Mouse (Mus musculus) erythroblast, adult 5-6 weeks (primary cell): ENCODE measurements around the gene Pkm. TPM values are rescaled to one million over a fixed set of nuclear protein-coding genes. Genes with fewer than 3 reads are reported as not detected.

Source experiments
- ATAC-seq: replicated peaks from 2 replicates; pipeline ENCODE4 v1.8.0; 2016; ENCODE audit warnings: moderate number of reproducible peaks, mild to moderate bottlenecking, moderate TSS enrichment, inconsistent platforms; ENCODE audit not compliant: poor library complexity, low FRiP score, severe bottlenecking
- total RNA-seq, 2 experiments: library from RNA; stranded (forward) in 1 of 2; stranded (reverse) in 1 of 2; fragments of 150-400 nt in 1 of 2; fragments of 200-764, 138-1000 nt in 1 of 2; gene quantifications; 2 replicates each; pipeline versions ENCODE4 v1.2.3 to v1.2.4; 2015 to 2017; ENCODE audit warnings: low replicate concordance in 2 of 2

The Pkm gene
- total RNA-seq, 2 experiments from 2014 or later, result 36.3 to 150 TPM

GRCm38 (mm10) chr9:59701094-59701493, 44.9 kb downstream of the Pkm start:
- no peak for ATAC-seq

GRCm38 (mm10) chr9:59703099-59703498, 46.9 kb downstream of the Pkm start:
- no peak for ATAC-seq

DNA sequence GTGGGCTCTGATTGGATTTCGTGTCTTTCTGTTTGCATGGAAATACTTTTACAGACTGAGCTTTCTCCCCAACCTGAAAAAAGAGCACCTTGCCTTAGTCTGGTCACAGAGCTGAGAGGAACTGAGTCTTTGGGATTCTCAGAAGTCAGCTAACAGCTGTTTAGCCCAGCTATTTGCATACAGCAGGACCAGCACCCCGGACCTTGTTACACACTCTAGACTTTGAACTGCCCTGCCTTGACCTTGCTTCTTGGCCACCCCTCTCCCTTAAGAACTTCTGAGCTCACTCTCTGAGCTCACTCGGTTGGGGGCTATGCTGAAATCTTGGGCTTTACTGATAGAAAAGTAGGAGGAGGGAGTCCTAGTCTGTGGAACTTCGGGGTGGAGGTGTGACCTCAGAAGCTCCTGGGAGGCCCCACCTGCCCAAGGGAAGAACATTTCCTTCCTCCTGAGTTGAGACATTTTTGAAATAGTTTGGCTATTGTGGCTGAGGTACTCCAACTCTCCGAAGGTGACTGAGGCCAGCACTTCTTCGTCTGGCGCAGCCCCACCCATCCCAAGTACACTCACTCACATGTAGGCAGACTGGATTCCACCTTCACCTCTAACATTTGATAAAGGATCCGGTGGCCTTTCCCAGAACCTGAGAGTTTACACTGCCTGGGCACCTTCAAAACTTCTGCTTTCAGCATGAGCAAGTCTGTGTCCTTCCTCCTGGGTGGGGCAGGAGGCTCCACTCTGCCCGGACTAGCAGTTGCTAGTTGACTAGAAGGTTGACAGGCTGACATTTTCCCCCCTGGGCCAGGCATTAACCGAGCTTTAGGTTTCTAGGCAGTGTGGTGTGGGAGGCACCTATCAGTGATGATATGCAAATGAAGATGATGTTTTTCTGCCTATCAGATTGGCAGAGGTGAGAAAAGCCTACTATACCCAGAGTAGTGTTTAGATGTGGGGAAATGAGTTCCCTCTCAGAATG, 51.0 kb downstream of the Pkm start:
- ATAC-seq, result no peak

DNA sequence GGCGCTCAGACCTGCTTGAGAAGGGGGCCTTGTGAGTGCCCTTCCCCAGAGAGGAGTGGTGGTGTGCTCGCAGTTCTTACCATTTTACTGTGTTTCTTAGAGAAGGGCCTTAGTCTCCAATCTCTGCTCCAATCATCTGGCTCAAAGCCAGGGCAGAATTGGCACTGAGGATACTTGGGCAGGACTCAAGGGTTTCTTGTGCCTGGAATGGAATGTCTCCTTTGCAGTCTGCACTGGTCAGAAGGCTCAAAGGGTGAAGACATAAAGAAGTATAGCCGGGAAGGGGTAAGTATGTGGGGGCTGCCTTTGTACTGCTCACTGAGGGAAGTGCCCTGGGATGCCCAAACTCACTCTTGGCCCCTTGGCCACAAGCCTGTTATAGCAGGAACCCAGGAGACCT, 53.1 kb downstream of the Pkm start:
- ATAC-seq, result no peak

DNA sequence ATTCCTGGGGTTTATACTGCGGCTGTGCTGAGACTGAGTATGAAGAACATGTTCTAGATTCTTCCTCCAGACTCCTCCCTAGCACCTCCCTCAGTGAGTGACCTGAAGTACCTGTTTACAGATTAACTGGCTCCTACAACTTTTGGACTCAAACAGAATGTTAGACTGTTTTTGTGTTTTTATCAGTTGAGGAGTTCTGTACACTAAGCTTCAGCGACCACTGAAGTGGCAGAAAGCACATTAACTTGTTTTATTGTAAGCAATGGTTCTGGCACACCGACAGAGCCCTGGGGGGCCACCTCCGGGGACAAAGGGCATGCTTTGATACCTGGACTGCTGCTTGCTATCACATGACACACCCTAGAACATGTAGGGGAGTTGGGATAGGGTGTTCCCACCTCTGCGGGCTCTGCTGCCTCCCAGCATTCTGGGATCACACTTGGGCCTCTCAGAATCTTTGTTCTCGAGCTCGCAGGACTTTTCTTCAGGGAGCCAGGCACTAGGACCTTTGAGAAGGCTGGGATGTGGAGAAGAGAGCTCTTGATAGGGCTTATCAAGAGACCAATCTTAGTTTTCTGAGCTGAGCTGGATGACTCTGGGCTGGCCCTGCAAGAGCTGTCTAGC, 60.2 kb downstream of the Pkm start:
- ATAC-seq, result no peak

DNA sequence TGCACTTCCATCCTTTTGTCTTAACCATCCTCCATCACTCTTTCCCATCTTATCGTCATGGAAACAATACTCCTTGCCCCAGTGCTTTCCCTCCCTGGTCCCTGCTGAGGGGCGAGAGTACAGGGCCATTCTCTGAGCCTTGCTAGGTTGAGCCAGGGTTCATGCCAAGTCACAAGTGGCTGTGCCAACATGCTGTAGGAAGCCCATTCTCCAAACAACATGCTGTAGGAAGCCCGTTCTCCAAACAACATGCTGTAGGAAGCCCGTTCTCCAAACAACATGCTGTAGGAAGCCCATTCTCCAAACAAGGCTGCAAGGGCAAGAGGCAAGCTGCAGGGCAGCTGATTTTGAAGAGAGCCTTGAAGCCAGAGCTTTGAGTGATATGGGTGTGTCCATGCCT, 62.1 kb downstream of the Pkm start:
- no peak for ATAC-seq

GRCm38 (mm10) chr9:59721144-59721543, 65.0 kb downstream of the Pkm start:
- ATAC-seq, result no peak

DNA sequence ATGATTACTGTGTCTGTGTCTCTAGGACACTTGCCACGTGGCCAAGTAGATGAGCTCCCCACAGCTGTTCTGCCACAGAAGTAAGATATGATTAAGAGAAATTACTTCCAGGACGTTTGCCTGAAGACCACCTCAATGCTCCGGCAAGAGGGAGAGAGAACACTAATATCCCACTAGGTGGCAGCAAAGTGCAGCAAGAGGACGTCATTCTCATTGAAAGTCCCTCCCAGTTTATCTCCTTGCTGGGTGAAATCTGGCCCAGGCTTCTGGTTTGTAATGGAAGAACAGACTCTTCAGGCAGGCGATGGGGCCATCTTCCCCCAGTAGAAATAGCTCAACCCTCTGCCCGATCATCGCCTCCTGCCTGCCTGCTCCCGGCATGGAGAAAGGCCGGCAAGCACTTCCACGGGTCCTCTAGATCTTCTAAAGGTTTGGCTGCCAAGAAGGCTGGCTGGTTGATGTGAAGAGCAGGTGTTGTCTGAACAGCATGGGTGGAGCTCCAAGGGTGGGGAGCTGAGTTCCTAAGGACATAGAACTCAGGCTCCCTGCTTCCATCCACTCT, 67.0 kb downstream of the Pkm start:
- peak; percentile 79 for ATAC-seq

- no peak for ATAC-seq
These were observed 67.7 kb downstream of the Pkm start for GRCm38 (mm10) chr9:59723791-59724442.

- no peak for ATAC-seq
These were observed 69.3 kb downstream of the Pkm start for GRCm38 (mm10) chr9:59725515-59725914.

GRCm38 (mm10) chr9:59727569-59728286, 71.6 kb downstream of the Pkm start:
- ATAC-seq, result no peak

Other genes with a start within 250 kb of the Pkm start
- 42.4 and 49.8 TPM in 2 replicates for gene Arih1, start 169.8 kb upstream of the Pkm start, total RNA-seq (2015; ENCODE audit: low replicate concordance)
- gene Arih1, start 169.8 kb upstream of the Pkm start, total RNA-seq (2017; ENCODE audit: low replicate concordance), result 89.2 and 128 TPM in 2 replicates
- gene Hexa, start 116.8 kb upstream of the Pkm start, total RNA-seq (2015; ENCODE audit: low replicate concordance), result 24.2 and 25.7 TPM in 2 replicates
- 36.8 and 52.1 TPM in 2 replicates for gene Hexa, start 116.8 kb upstream of the Pkm start, total RNA-seq (2017; ENCODE audit: low replicate concordance)
- gene Tmem202, start 116.5 kb upstream of the Pkm start, total RNA-seq (2015; ENCODE audit: low replicate concordance), result not detected in 2 replicates
- not detected in 2 replicates for gene Tmem202, start 116.5 kb upstream of the Pkm start, total RNA-seq (2017; ENCODE audit: low replicate concordance)
- gene Celf6, start 78.5 kb upstream of the Pkm start, total RNA-seq (2015; ENCODE audit: low replicate concordance), result not detected in 2 replicates
- not detected in 2 replicates for gene Celf6, start 78.5 kb upstream of the Pkm start, total RNA-seq (2017; ENCODE audit: low replicate concordance)
- gene Parp6, start 39.1 kb upstream of the Pkm start, total RNA-seq (2015; ENCODE audit: low replicate concordance), result 3.1 and 5.4 TPM in 2 replicates
- gene Parp6, start 39.1 kb upstream of the Pkm start, total RNA-seq (2017; ENCODE audit: low replicate concordance), result 1.3 and 1.8 TPM in 2 replicates
- 1.3 TPM in 1 of 2 replicates, not detected in the other for gene Gramd2, start 23.8 kb downstream of the Pkm start, total RNA-seq (2015; ENCODE audit: low replicate concordance)
- not detected in 2 replicates for gene Gramd2, start 23.8 kb downstream of the Pkm start, total RNA-seq (2017; ENCODE audit: low replicate concordance)
- gene Senp8, start 94.3 kb downstream of the Pkm start, total RNA-seq (2015; ENCODE audit: low replicate concordance), result 0.96 and 6.1 TPM in 2 replicates
- 0.26 and 1.3 TPM in 2 replicates for gene Senp8, start 94.3 kb downstream of the Pkm start, total RNA-seq (2017; ENCODE audit: low replicate concordance)
- 9.0 and 21.5 TPM in 2 replicates for gene Myo9a, start 94.5 kb downstream of the Pkm start, total RNA-seq (2015; ENCODE audit: low replicate concordance)
- 8.2 and 13.4 TPM in 2 replicates for gene Myo9a, start 94.5 kb downstream of the Pkm start, total RNA-seq (2017; ENCODE audit: low replicate concordance)